In the genomic region with DNA sequence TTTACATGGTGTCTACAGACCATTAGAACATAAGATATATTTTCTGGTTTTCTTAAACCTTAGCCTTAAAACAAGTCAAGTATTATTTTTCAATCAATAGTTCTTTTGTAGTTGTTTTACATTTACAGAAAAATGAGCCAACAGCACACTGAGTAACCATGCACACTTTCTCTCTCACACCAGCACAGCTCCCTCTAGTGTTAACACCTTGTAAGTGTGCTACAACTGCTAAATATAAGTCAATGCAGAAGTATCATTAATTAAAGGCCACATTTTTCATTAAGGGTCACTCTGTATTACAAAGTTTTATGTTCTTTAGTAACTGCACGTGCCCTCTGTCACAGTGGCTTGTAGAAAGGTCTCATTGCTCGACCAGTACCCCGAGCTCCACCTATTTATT, we compare ENCODE assay signal across 12 mouse cellular contexts. TPM values are rescaled to one million over a fixed set of nuclear protein-coding genes. Genes with fewer than 3 reads are reported as not detected.
DNase-seq lines count a peak whose midpoint lies in the region; ATAC-seq and TF ChIP-seq lines count a peak whose summit lies in the region.
"Had no signal": no experiment of that assay in that cellular context is flagged by ENCODE, and none has a peak within 500 bp of the region (broad histone marks: within the 10 kb centered on the region; RNA-seq: fewer than 3 reads in every experiment).

No protein-coding gene starts in this region.

- H3K27ac ChIP-seq in layer of hippocampus, adult 2 months, result no peak overlapping the region
- H3K27ac ChIP-seq: forebrain, embryonic 15.5 days; kidney, embryonic 15.5 days had no signal

- TF ChIP-seq CTCF in layer of hippocampus, adult 2 months (conservative IDR thresholded peaks at IDR 0.05), result peak; percentile 70
- peak; percentile 62 for TF ChIP-seq CTCF in E14TG2a.4 (conservative IDR thresholded peaks at IDR 0.05; ENCODE audit: low read length)

- intact Hi-C loops in left cerebral cortex, postnatal 36 days (cut with DNase I), result no loop called here

- H3K36me3 ChIP-seq in E14TG2a.4 (ENCODE audit: insufficient read depth, low read length), result no peaks in the 10 kb centered on the region
- H3K36me3 ChIP-seq: forebrain, embryonic 15.5 days; kidney, embryonic 15.5 days had no signal

- DNase-seq in layer of hippocampus, adult 2 months (ENCODE audit: low spot score in 2 of 2), result no peak
- no peak for DNase-seq in layer of hippocampus, adult 18-20 months (ENCODE audit: low spot score in 2 of 2)
- peak; percentile 28 for DNase-seq in R1 (ENCODE audit: low read depth, low spot score)
- DNase-seq in ovary, postnatal 14 days (ENCODE audit: low spot score), result no peak
- no peak for DNase-seq in left cerebral cortex, postnatal 36 days (ENCODE audit: low spot score in 2 of 2)
- DNase-seq: cerebellum, postnatal 36 days; heart, adult 18-20 months had no signal

- no peaks in the 10 kb centered on the region for H3K9me3 ChIP-seq in E14TG2a.4 (ENCODE audit: low read length)
- H3K9me3 ChIP-seq: forebrain, embryonic 15.5 days; kidney, embryonic 15.5 days had no signal

- no peaks in the 10 kb centered on the region for H3K4me1 ChIP-seq in E14TG2a.4 (replicated peaks; ENCODE audit: low read depth, low read length)
- H3K4me1 ChIP-seq: forebrain, embryonic 15.5 days; kidney, embryonic 15.5 days had no signal

- ATAC-seq in megakaryocyte progenitor cell, adult 5-6 weeks (replicated peaks; ENCODE audit: poor library complexity), result peak; percentile 79
- ATAC-seq: forebrain, embryonic 15.5 days; hindbrain, embryonic 16.5 days had no signal

- no peak overlapping the region for H3K4me3 ChIP-seq in layer of hippocampus, adult 2 months
- no peak overlapping the region for H3K4me3 ChIP-seq in E14TG2a.4 (replicated peaks; ENCODE audit: low read length)
- H3K4me3 ChIP-seq: forebrain, embryonic 15.5 days; kidney, embryonic 15.5 days had no signal

- no peaks in the 10 kb centered on the region for H3K27me3 ChIP-seq in E14TG2a.4 (ENCODE audit: insufficient read depth, low read length)
- H3K27me3 ChIP-seq: forebrain, embryonic 15.5 days; kidney, embryonic 15.5 days had no signal

RNA-seq across cellular contexts. Expression of gene Serpinb11, which starts 8.0 kb away (rescaled TPM):
- not detected for total RNA-seq in layer of hippocampus, adult 2 months (2021)
- total RNA-seq in layer of hippocampus, adult 18-20 months (2021), result not detected
- total RNA-seq in megakaryocyte progenitor cell, adult 5-6 weeks (2015), result not detected in 2 replicates
- not detected in 2 replicates for total RNA-seq in megakaryocyte progenitor cell, adult 5-6 weeks (2017)
- not detected for total RNA-seq in left cerebral cortex, postnatal 36 days (2021)

RNA-seq across cellular contexts. Expression of gene Serpinb7, which starts 46.4 kb away (rescaled TPM):
- not detected for total RNA-seq in layer of hippocampus, adult 2 months (2021)
- under 1 TPM in 1 of 2 experiments, not detected in 1; 0.17 TPM for total RNA-seq in layer of hippocampus, adult 18-20 months (2021)
- total RNA-seq in megakaryocyte progenitor cell, adult 5-6 weeks (2015), result not detected in 2 replicates
- not detected in 2 replicates for total RNA-seq in megakaryocyte progenitor cell, adult 5-6 weeks (2017)
- total RNA-seq in left cerebral cortex, postnatal 36 days (2021), result not detected
- total RNA-seq: heart, adult 18-20 months had no signal
